Mouse (Mus musculus) myocyte (in vitro differentiated cells): ENCODE results near the gene Zcchc7. TPM values are rescaled to one million over a fixed set of nuclear protein-coding genes. Genes with fewer than 3 reads are reported as not detected.

Experiments
- H3K27me3 ChIP-seq: one replicate; pipeline ENCODE4 v1.6.1; 2011; ENCODE audit not compliant: control insufficient read depth, insufficient read depth, insufficient read length
- H3K36me3 ChIP-seq: one replicate; pipeline ENCODE4 v1.6.1; 2011; ENCODE audit not compliant: control insufficient read depth, insufficient read depth
- H3K4me2 ChIP-seq: one replicate; pipeline ENCODE4 v1.6.1; 2011; ENCODE audit warnings: low read depth, control low read depth
- H3K4me3 ChIP-seq: one replicate; pipeline ENCODE4 v1.5.1; 2011; ENCODE audit warnings: mild to moderate bottlenecking, control low read depth, moderate library complexity
- H3K79me2 ChIP-seq: one replicate; pipeline ENCODE4 v1.6.1; 2011; ENCODE audit not compliant: control insufficient read depth, insufficient read depth
- H3ac ChIP-seq: one replicate; pipeline ENCODE4 v1.6.1; 2011; ENCODE audit not compliant: control insufficient read depth, insufficient read length
- CEBPB ChIP-seq: IDR thresholded peaks from 2 replicates; pipeline ENCODE4 v1.6.1; 2011; ENCODE audit warnings: mild to moderate bottlenecking, moderate library complexity; ENCODE audit not compliant: poor library complexity, insufficient read depth, severe bottlenecking
- E2F4 ChIP-seq: IDR thresholded peaks from one replicate; pipeline ENCODE4 v1.6.1; 2011; ENCODE audit warnings: mild to moderate bottlenecking, control low read depth, moderate library complexity; ENCODE audit not compliant: insufficient read depth
- MAX ChIP-seq: IDR thresholded peaks from one replicate; pipeline ENCODE4 v1.6.1; 2011; ENCODE audit warnings: low read depth, mild to moderate bottlenecking, control low read depth
- MYOD1 ChIP-seq, 3 experiments: IDR thresholded peaks; one replicate each; pipeline ENCODE4 v1.6.1; 2011; ENCODE audit warnings: control low read depth in 2 of 3, low read depth in 2 of 3, mild to moderate bottlenecking in 2 of 3, moderate library complexity in 1 of 3; ENCODE audit not compliant: insufficient read length in 2 of 3, control insufficient read depth in 1 of 3
- MYOG ChIP-seq, 3 experiments: IDR thresholded peaks; one replicate each; pipeline ENCODE4 v1.6.1; 2011; ENCODE audit warnings: control low read depth in 2 of 3, low read depth in 2 of 3, mild to moderate bottlenecking in 2 of 3; ENCODE audit not compliant: insufficient read length in 2 of 3, control insufficient read depth in 1 of 3, insufficient read depth in 1 of 3
- POLR2A ChIP-seq: IDR thresholded peaks from one replicate; pipeline ENCODE4 v1.6.1; 2011; ENCODE audit warnings: low read depth, mild to moderate bottlenecking, control low read depth, moderate library complexity; ENCODE audit not compliant: insufficient read length
- POLR2AphosphoS2 ChIP-seq: IDR thresholded peaks from one replicate; pipeline ENCODE4 v1.6.1; 2011; ENCODE audit warnings: low read depth, control low read depth; ENCODE audit not compliant: insufficient read length
- REST ChIP-seq: IDR thresholded peaks from one replicate; pipeline ENCODE4 v1.6.1; 2011; ENCODE audit warnings: mild to moderate bottlenecking, control low read depth, moderate library complexity; ENCODE audit not compliant: insufficient read depth, insufficient read length
- SRF ChIP-seq: IDR thresholded peaks from one replicate; pipeline ENCODE4 v1.6.1; 2011; ENCODE audit warnings: low read depth; ENCODE audit not compliant: control insufficient read depth, insufficient read length
- TCF12 ChIP-seq: IDR thresholded peaks from one replicate; pipeline ENCODE4 v1.6.1; 2011; ENCODE audit warnings: mild to moderate bottlenecking, control low read depth; ENCODE audit not compliant: poor library complexity, insufficient read depth, severe bottlenecking
- TCF3 ChIP-seq: IDR thresholded peaks from one replicate; pipeline ENCODE4 v1.6.1; 2011; ENCODE audit warnings: low read depth, control low read depth; ENCODE audit not compliant: insufficient read length
- USF1 ChIP-seq: IDR thresholded peaks from one replicate; pipeline ENCODE4 v1.6.1; 2011; ENCODE audit warnings: low read depth, mild to moderate bottlenecking, control low read depth, moderate library complexity
- polyA plus RNA-seq: library from polyadenylated mRNA; unstranded; fragments of >200 nt; fragmentation: generic; extraction: Trizol; gene quantifications from one replicate; pipeline ENCODE4 v1.2.1, GENCODE M21; 2012; ENCODE audit warnings: missing spikeins

Zcchc7 gene
- polyA plus RNA-seq, 1 experiment = 6.9 TPM

DNA sequence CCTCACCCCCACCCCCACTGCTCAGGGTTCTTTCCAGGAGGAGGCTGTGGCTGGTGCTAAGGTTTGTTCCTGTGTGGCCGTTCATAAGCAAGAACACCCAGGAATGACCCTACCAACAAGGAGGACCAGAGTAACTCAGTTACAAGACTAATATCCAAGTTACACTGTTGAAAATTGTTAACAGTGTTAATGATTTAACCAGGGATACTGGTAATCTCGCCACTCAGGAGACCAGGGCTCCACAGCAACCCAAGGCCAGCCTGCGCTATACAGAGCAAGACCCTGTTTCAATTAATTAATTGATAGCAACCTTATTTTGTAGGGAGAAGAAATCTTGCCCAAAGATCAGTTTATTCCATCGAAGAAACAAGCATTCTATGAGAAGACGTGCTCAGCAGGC is 191.8 kb downstream of the Zcchc7 start:
- Histone ChIP-seq H3ac (no peak overlapping the region), H3K4me2 (no peak overlapping the region), H3K79me2 (no peaks in the 10 kb centered on the region), H3K27me3 (no peaks in the 10 kb centered on the region), H3K36me3 (no peaks in the 10 kb centered on the region), H3K4me3 (no peak overlapping the region)
- TF ChIP-seq TCF3 (no peak), MYOG (IDR thresholded peaks at IDR 0.05; ENCODE audit: control insufficient read depth in 1 of 3, insufficient read depth in 1 of 3, insufficient read length in 2 of 3, low read depth in 2 of 3) (no peak)

GRCm38 (mm10) chr4:44948314-44948713 is 192.6 kb downstream of the Zcchc7 start:
- no peak overlapping the region for H3ac ChIP-seq
- TF ChIP-seq REST (no peak), TCF12 (no peak), POLR2A (no peak), E2F4 (no peak), USF1 (no peak), SRF (no peak), CEBPB (no peak), POLR2AphosphoS2 (no peak), TCF3 (no peak), MAX (no peak), MYOG (IDR thresholded peaks at IDR 0.05; ENCODE audit: control insufficient read depth in 1 of 3, insufficient read depth in 1 of 3, insufficient read length in 2 of 3, low read depth in 2 of 3) (no peak)
- H3K36me3 ChIP-seq = no peaks in the 10 kb centered on the region
- H3K4me3 ChIP-seq = no peak overlapping the region
- H3K27me3 ChIP-seq = no peaks in the 10 kb centered on the region
- H3K4me2 ChIP-seq = no peak overlapping the region
- no peaks in the 10 kb centered on the region for H3K79me2 ChIP-seq

- Histone ChIP-seq H3ac (no peak overlapping the region), H3K79me2 (no peaks in the 10 kb centered on the region), H3K36me3 (no peaks in the 10 kb centered on the region), H3K27me3 (no peaks in the 10 kb centered on the region), H3K4me3 (no peak overlapping the region), H3K4me2 (no peak overlapping the region)
- no peak for TF ChIP-seq MYOD1 (IDR thresholded peaks at IDR 0.05; ENCODE audit: control insufficient read depth in 1 of 3, insufficient read length in 2 of 3, low read depth in 2 of 3)
- no peak for TF ChIP-seq E2F4
- TF ChIP-seq SRF = no peak
- no peak for TF ChIP-seq POLR2AphosphoS2
- TF ChIP-seq TCF3 = no peak
- TF ChIP-seq MAX = no peak
- TF ChIP-seq POLR2A = no peak
- TF ChIP-seq USF1 = no peak
- TF ChIP-seq REST = no peak
- no peak for TF ChIP-seq TCF12
- no peak for TF ChIP-seq MYOG (IDR thresholded peaks at IDR 0.05; ENCODE audit: control insufficient read depth in 1 of 3, insufficient read depth in 1 of 3, insufficient read length in 2 of 3, low read depth in 2 of 3)
- no peak for TF ChIP-seq CEBPB
These were observed 197.4 kb downstream of the Zcchc7 start for GRCm38 (mm10) chr4:44953041-44953440.

- Histone ChIP-seq H3K27me3 (no peaks in the 10 kb centered on the region), H3K36me3 (no peaks in the 10 kb centered on the region)
These were observed 203.1 kb downstream of the Zcchc7 start for GRCm38 (mm10) chr4:44958776-44959175.

GRCm38 (mm10) chr4:44959220-44959619 is 203.5 kb downstream of the Zcchc7 start:
- Histone ChIP-seq H3K4me3 (no peak overlapping the region), H3K4me2 (no peak overlapping the region), H3K79me2 (no peaks in the 10 kb centered on the region), H3K27me3 (no peaks in the 10 kb centered on the region), H3ac (no peak overlapping the region), H3K36me3 (no peaks in the 10 kb centered on the region)
- TF ChIP-seq MYOG (IDR thresholded peaks at IDR 0.05; ENCODE audit: control insufficient read depth in 1 of 3, insufficient read depth in 1 of 3, insufficient read length in 2 of 3, low read depth in 2 of 3) = no peak
- TF ChIP-seq MAX = no peak
- no peak for TF ChIP-seq POLR2AphosphoS2
- no peak for TF ChIP-seq POLR2A
- TF ChIP-seq MYOD1 (IDR thresholded peaks at IDR 0.05; ENCODE audit: control insufficient read depth in 1 of 3, insufficient read length in 2 of 3, low read depth in 2 of 3) = no peak
- no peak for TF ChIP-seq REST
- no peak for TF ChIP-seq TCF12
- no peak for TF ChIP-seq SRF
- TF ChIP-seq E2F4 = no peak
- TF ChIP-seq CEBPB = no peak
- TF ChIP-seq USF1 = no peak

More at GRCm38 (mm10) chr4:44958776-44959175, 203.1 kb downstream of the Zcchc7 start:
- H3K4me3 ChIP-seq = no peak overlapping the region
- no peak overlapping the region for H3ac ChIP-seq
- no peak for TF ChIP-seq POLR2A
- TF ChIP-seq SRF = no peak
- TF ChIP-seq POLR2AphosphoS2 = no peak
- TF ChIP-seq USF1 = no peak
- no peak for TF ChIP-seq REST
- TF ChIP-seq TCF3 = no peak
- TF ChIP-seq TCF12 = no peak
- no peak for TF ChIP-seq MYOD1 (IDR thresholded peaks at IDR 0.05; ENCODE audit: control insufficient read depth in 1 of 3, insufficient read length in 2 of 3, low read depth in 2 of 3)
- TF ChIP-seq E2F4 = no peak
- H3K79me2 ChIP-seq = no peaks in the 10 kb centered on the region
- H3K4me2 ChIP-seq = no peak overlapping the region
